Mouse (Mus musculus) adrenal gland (tissue): ENCODE data around the gene Vtcn1.
"Not testable (repeated sequence)": the region's sequence is repeated elsewhere in the genome, so short reads cannot be mapped to it uniquely, and the experiment has no call there.

Experiments
- intact Hi-C: fragments of 180-260 bp; cut with DNase I; formaldehyde crosslinking; loops from one replicate; pipeline ENCODE4 v1.15.1; 2025
- long read RNA-seq, 2 experiments: library from polyadenylated mRNA; unstranded; transcript quantifications; one replicate each; pipeline ENCODE4 v2.0.0; 2020; ENCODE audit warnings: borderline replicate concordance in 1 of 2; ENCODE audit not compliant: insufficient replicate concordance in 1 of 2

Gene Vtcn1
- long read RNA-seq, experiment 1 = 0 reads
- long read RNA-seq, experiment 2 = 0 reads

GRCm38 (mm10) chr3:100825225-100825965, at the start of gene Vtcn1:
Vtcn1 (plus strand) TSS chr3:100825459.
- intact Hi-C loops = no loop called here

GRCm38 (mm10) chr3:100776967-100777366, 48.3 kb upstream of the Vtcn1 start:
- intact Hi-C loops = no loop called here

GRCm38 (mm10) chr3:100777568-100777967, 47.7 kb upstream of the Vtcn1 start:
- intact Hi-C loops = no loop called here

- intact Hi-C loops = loop anchor here (5.0 kb wide), 1 partner anchor 1891 kb away; no protein-coding TSS in a partner anchor
These were observed 39.2 kb upstream of the Vtcn1 start for GRCm38 (mm10) chr3:100786076-100786475.

GRCm38 (mm10) chr3:100791670-100792069, 33.6 kb upstream of the Vtcn1 start:
- intact Hi-C loops = no loop called here

GRCm38 (mm10) chr3:100793345-100793744, 31.9 kb upstream of the Vtcn1 start:
- intact Hi-C loops = no loop called here

GRCm38 (mm10) chr3:100796571-100796970, 28.7 kb upstream of the Vtcn1 start:
- intact Hi-C loops = no loop called here

GRCm38 (mm10) chr3:100797166-100798145, 27.8 kb upstream of the Vtcn1 start:
- intact Hi-C loops = no loop called here

GRCm38 (mm10) chr3:100798872-100799422, 26.3 kb upstream of the Vtcn1 start:
- intact Hi-C loops = no loop called here

- intact Hi-C loops = no loop called here
These were observed 20.3 kb upstream of the Vtcn1 start for GRCm38 (mm10) chr3:100804975-100805374.

- intact Hi-C loops = no loop called here
These were observed 19.3 kb upstream of the Vtcn1 start for GRCm38 (mm10) chr3:100805925-100806324.

- intact Hi-C loops = no loop called here
These were observed 14.8 kb upstream of the Vtcn1 start for GRCm38 (mm10) chr3:100810461-100810860.

GRCm38 (mm10) chr3:100811836-100812235, 13.4 kb upstream of the Vtcn1 start:
- intact Hi-C loops = no loop called here

- intact Hi-C loops = not testable (repeated sequence)
These were observed 9.8 kb upstream of the Vtcn1 start for GRCm38 (mm10) chr3:100815490-100815889.

GRCm38 (mm10) chr3:100818709-100819108, 6.5 kb upstream of the Vtcn1 start:
- intact Hi-C loops = no loop called here

- intact Hi-C loops = no loop called here
These were observed 5.7 kb upstream of the Vtcn1 start for GRCm38 (mm10) chr3:100819571-100819970.

- intact Hi-C loops = no loop called here
These were observed 4.4 kb upstream of the Vtcn1 start for GRCm38 (mm10) chr3:100820852-100821251.

- intact Hi-C loops = no loop called here
These were observed 4.0 kb upstream of the Vtcn1 start for GRCm38 (mm10) chr3:100821276-100821675.

- intact Hi-C loops = no loop called here
These were observed 18.5 kb downstream of the Vtcn1 start for GRCm38 (mm10) chr3:100843784-100844183.

- intact Hi-C loops = no loop called here
These were observed 19.1 kb downstream of the Vtcn1 start for GRCm38 (mm10) chr3:100844366-100844765.

GRCm38 (mm10) chr3:100848348-100848747, 23.1 kb downstream of the Vtcn1 start:
- intact Hi-C loops = no loop called here

- intact Hi-C loops = no loop called here
These were observed 25.2 kb downstream of the Vtcn1 start for GRCm38 (mm10) chr3:100850468-100850867.
